Mouse (Mus musculus) stomach, postnatal 0 days (tissue): Measurements from ENCODE around the gene Arid4b.

Experiments used
- CTCF ChIP-seq: IDR thresholded peaks from 2 replicates; pipeline ENCODE4 v1.5.1; 2016; ENCODE audit warnings: antibody characterized with exemption, low read depth, mild to moderate bottlenecking, moderate library complexity
- EP300 ChIP-seq: optimal IDR thresholded peaks from 2 replicates; pipeline ENCODE3; 2016; ENCODE audit warnings: antibody characterized with exemption

- no peak for TF ChIP-seq CTCF
- TF ChIP-seq EP300 = no peak
Measured at GRCm38 (mm10) chr13:14018283-14018682, 44.7 kb upstream of the Arid4b start.
